Mouse (Mus musculus): ENCODE data around the gene Sec13. TPM values are rescaled to one million over a fixed set of nuclear protein-coding genes. Genes with fewer than 3 reads are reported as not detected.
"Not testable (repeated sequence)": the region's sequence is repeated elsewhere in the genome, so short reads cannot be mapped to it uniquely, and the experiment has no call there.

The Sec13 gene
- polyA plus RNA-seq, 1 experiment from 2014 or later: 244 TPM

- no peak overlapping the region for H3K27ac ChIP-seq
- WGBS: 71% methylated on average over 2 of the region's 2 CpGs
- no peak for ATAC-seq (ENCODE audit: low FRiP score, low read depth)
- H3K4me3 ChIP-seq: no peak overlapping the region
- H3K4me1 ChIP-seq: peaks cover 8% of the 10 kb centered on the region
- no peak overlapping the region for H3K9ac ChIP-seq
- peaks cover 16% of the 10 kb centered on the region for H3K36me3 ChIP-seq
- peaks cover 5% of the 10 kb centered on the region; the same call in 1 of the 2 replicates for H3K27me3 ChIP-seq (replicated peaks)
- no peak overlapping the region for H3K4me2 ChIP-seq (replicated peaks)
- H3K9me3 ChIP-seq: no peaks in the 10 kb centered on the region
Measured at GRCm38 (mm10) chr6:113741425-113741824, 882 bp upstream of the Sec13 start.

GRCm38 (mm10) chr6:113737318-113738046, 3.1 kb downstream of the Sec13 start:
- peaks cover 50% of the 10 kb centered on the region for H3K36me3 ChIP-seq

GRCm38 (mm10) chr6:113731296-113731695, 9.2 kb downstream of the Sec13 start:
- Histone ChIP-seq H3K27ac (no peak overlapping the region), H3K4me2 (replicated peaks) (no peak overlapping the region), H3K9ac (no peak overlapping the region), H3K4me1 (no peaks in the 10 kb centered on the region), H3K36me3 (peaks cover 95% of the 10 kb centered on the region), H3K9me3 (no peaks in the 10 kb centered on the region), H3K4me3 (no peak overlapping the region), H3K27me3 (replicated peaks) (no peaks in the 10 kb centered on the region)
- ATAC-seq (ENCODE audit: low FRiP score, low read depth): no peak
- 98% methylated on average over 3 of the region's 3 CpGs for WGBS

More at GRCm38 (mm10) chr6:113737318-113738046, 3.1 kb downstream of the Sec13 start:
- Histone ChIP-seq H3K4me2 (replicated peaks) (no peak overlapping the region), H3K27me3 (replicated peaks) (no peaks in the 10 kb centered on the region), H3K4me1 (peaks cover 8% of the 10 kb centered on the region), H3K9me3 (no peaks in the 10 kb centered on the region), H3K9ac (no peak overlapping the region), H3K4me3 (no peak overlapping the region), H3K27ac (no peak overlapping the region)
- ATAC-seq (ENCODE audit: low FRiP score, low read depth): no peak
- WGBS: 95% methylated on average over 9 of the region's 9 CpGs

- no peak overlapping the region for H3K9ac ChIP-seq
- H3K4me3 ChIP-seq: no peak overlapping the region
- 89% methylated on average over 7 of the region's 7 CpGs for WGBS
- peaks cover 81% of the 10 kb centered on the region for H3K36me3 ChIP-seq
- no peaks in the 10 kb centered on the region for H3K4me1 ChIP-seq
- H3K4me2 ChIP-seq (replicated peaks): no peak overlapping the region
- H3K9me3 ChIP-seq: no peaks in the 10 kb centered on the region
- no peak overlapping the region for H3K27ac ChIP-seq
- ATAC-seq (ENCODE audit: low FRiP score, low read depth): no peak
- H3K27me3 ChIP-seq (replicated peaks): no peaks in the 10 kb centered on the region
Measured at GRCm38 (mm10) chr6:113728181-113728580, 12.4 kb downstream of the Sec13 start.

GRCm38 (mm10) chr6:113721061-113721460, 19.5 kb downstream of the Sec13 start:
- peaks cover 39% of the 10 kb centered on the region for H3K36me3 ChIP-seq
- H3K27me3 ChIP-seq (replicated peaks): no peaks in the 10 kb centered on the region
- no peak overlapping the region for H3K4me3 ChIP-seq
- H3K4me1 ChIP-seq: no peaks in the 10 kb centered on the region
- H3K9me3 ChIP-seq: no peaks in the 10 kb centered on the region
- H3K9ac ChIP-seq: no peak overlapping the region
- 95% methylated on average over 4 of the region's 4 CpGs for WGBS
- no peak overlapping the region for H3K4me2 ChIP-seq (replicated peaks)
- H3K27ac ChIP-seq: no peak overlapping the region
- no peak for ATAC-seq (ENCODE audit: low FRiP score, low read depth)

GRCm38 (mm10) chr6:113719878-113720277, 20.7 kb downstream of the Sec13 start, which contains the start of gene Ghrl:
Ghrl (minus strand) TSS chr6:113719880.
- no peaks in the 10 kb centered on the region for H3K9me3 ChIP-seq
- ATAC-seq (ENCODE audit: low FRiP score, low read depth): no peak
- no peak within 1 kb of the TSS for H3K27ac ChIP-seq
- no peaks in the 10 kb centered on the region for H3K27me3 ChIP-seq (replicated peaks)
- H3K4me1 ChIP-seq: no peaks in the 10 kb centered on the region
- WGBS: 83% methylated on average over 3 of the region's 3 CpGs
- no peak within 1 kb of the TSS for H3K4me3 ChIP-seq
- no peak within 1 kb of the TSS for H3K9ac ChIP-seq
- no peak within 1 kb of the TSS for H3K4me2 ChIP-seq (replicated peaks)
- H3K36me3 ChIP-seq: peaks cover 45% of the 10 kb centered on the region

GRCm38 (mm10) chr6:113717541-113717940, 23.0 kb downstream of the Sec13 start:
- no peak overlapping the region for H3K4me2 ChIP-seq (replicated peaks)
- H3K9ac ChIP-seq: no peak overlapping the region
- H3K4me1 ChIP-seq: no peaks in the 10 kb centered on the region
- H3K27me3 ChIP-seq (replicated peaks): no peaks in the 10 kb centered on the region
- no peak overlapping the region for H3K27ac ChIP-seq
- no peak overlapping the region for H3K4me3 ChIP-seq
- peaks cover 60% of the 10 kb centered on the region for H3K36me3 ChIP-seq
- WGBS: 87% methylated on average over 3 of the region's 3 CpGs
- no peak for ATAC-seq (ENCODE audit: low FRiP score, low read depth)
- H3K9me3 ChIP-seq: no peaks in the 10 kb centered on the region

- no peaks in the 10 kb centered on the region for H3K4me1 ChIP-seq
- H3K9me3 ChIP-seq: no peaks in the 10 kb centered on the region
- no peak overlapping the region for H3K4me3 ChIP-seq
- WGBS: 55% methylated on average over 1 of the region's 1 CpGs
- H3K36me3 ChIP-seq: peaks cover 77% of the 10 kb centered on the region
- ATAC-seq (ENCODE audit: low FRiP score, low read depth): no peak
- H3K4me2 ChIP-seq (replicated peaks): no peak overlapping the region
- no peaks in the 10 kb centered on the region for H3K27me3 ChIP-seq (replicated peaks)
- no peak overlapping the region for H3K9ac ChIP-seq
- no peak overlapping the region for H3K27ac ChIP-seq
Measured at GRCm38 (mm10) chr6:113714797-113715196, 25.7 kb downstream of the Sec13 start.

GRCm38 (mm10) chr6:113714276-113714675, 26.3 kb downstream of the Sec13 start:
- Histone ChIP-seq H3K9me3 (no peaks in the 10 kb centered on the region), H3K36me3 (peaks cover 79% of the 10 kb centered on the region), H3K4me3 (no peak overlapping the region), H3K4me2 (replicated peaks) (no peak overlapping the region), H3K27me3 (replicated peaks) (no peaks in the 10 kb centered on the region), H3K9ac (no peak overlapping the region), H3K27ac (no peak overlapping the region), H3K4me1 (no peaks in the 10 kb centered on the region)
- no peak for ATAC-seq (ENCODE audit: low FRiP score, low read depth)
- WGBS: 97% methylated on average over 2 of the region's 2 CpGs

GRCm38 (mm10) chr6:113713389-113713788, 27.2 kb downstream of the Sec13 start:
- not testable (repeated sequence) for H3K27ac ChIP-seq; H3K9me3 ChIP-seq; H3K9ac ChIP-seq; H3K4me1 ChIP-seq; H3K4me3 ChIP-seq; H3K4me2 ChIP-seq (replicated peaks); H3K27me3 ChIP-seq (replicated peaks); ATAC-seq (ENCODE audit: low FRiP score, low read depth)
- WGBS: 95% methylated on average over 5 of the region's 5 CpGs
- peaks cover 78% of the 10 kb centered on the region for H3K36me3 ChIP-seq

- 97% methylated on average over 3 of the region's 3 CpGs for WGBS
- H3K36me3 ChIP-seq: peaks cover 85% of the 10 kb centered on the region
- H3K9me3 ChIP-seq: no peaks in the 10 kb centered on the region
- no peak overlapping the region for H3K9ac ChIP-seq
- no peak overlapping the region for H3K4me2 ChIP-seq (replicated peaks)
- no peaks in the 10 kb centered on the region for H3K4me1 ChIP-seq
- no peaks in the 10 kb centered on the region for H3K27me3 ChIP-seq (replicated peaks)
- no peak overlapping the region for H3K27ac ChIP-seq
- ATAC-seq (ENCODE audit: low FRiP score, low read depth): no peak
- no peak overlapping the region for H3K4me3 ChIP-seq
Measured at GRCm38 (mm10) chr6:113712718-113713117, 27.8 kb downstream of the Sec13 start.

- Histone ChIP-seq H3K27me3 (replicated peaks) (no peaks in the 10 kb centered on the region), H3K9ac (peak overlapping the region; percentile 80), H3K9me3 (no peaks in the 10 kb centered on the region), H3K4me2 (replicated peaks) (peak overlapping the region; percentile 100), H3K4me1 (peaks cover 32% of the 10 kb centered on the region), H3K27ac (peak overlapping the region; percentile 72; the same call in 1 of the 2 replicates), H3K36me3 (peaks cover 24% of the 10 kb centered on the region), H3K4me3 (peak overlapping the region; percentile 92)
- ATAC-seq (ENCODE audit: low FRiP score, low read depth): peak; percentile 75
- under 1% methylated on average over 113 of the region's 113 CpGs for WGBS
Measured at GRCm38 (mm10) chr6:113697222-113698205, 43.0 kb downstream of the Sec13 start.

Data from neural tube, embryonic 12.5 days (tissue).